Mouse (Mus musculus) kidney, adult 2 months (tissue): ENCODE results near the gene Csnk1g1.

Experiments
- CTCF ChIP-seq: fragments of 200-500 bp; conservative IDR thresholded peaks from 2 replicates; pipeline ENCODE4 v1.5.1; 2011; ENCODE audit warnings: low read depth, mild to moderate bottlenecking, control low read depth, low read length, moderate library complexity, mixed read lengths; ENCODE audit not compliant: insufficient read depth, insufficient read length
- POLR2A ChIP-seq: fragments of 200-500 bp; IDR thresholded peaks from one replicate; pipeline ENCODE4 v1.6.1; 2011; ENCODE audit warnings: low read depth, low read length, control low read depth

- TF ChIP-seq POLR2A (no peak), CTCF (0 out of 2 replicates have a peak, but pooled peaks have one; percentile 1)
Measured at GRCm38 (mm10) chr9:66004380-66004779, 95.7 kb downstream of the Csnk1g1 start.
